Mouse (Mus musculus) lung, postnatal 10 days (tissue): ENCODE measurements around the gene Amigo2.
A peak's percentile ranks its signal among the peaks of the same experiment; 100 is the strongest.

ENCODE experiments used
- DNase-seq: peaks from one replicate; pipeline ENCODE4 v3.0.0; 2021

Amigo2 gene

GRCm38 (mm10) chr15:97267094-97267695 lies 20.1 kb upstream of the Amigo2 start:
- no peak for DNase-seq

- no peak for DNase-seq
Observed at GRCm38 (mm10) chr15:97266236-97266845, 19.3 kb upstream of the Amigo2 start.

- DNase-seq = no peak
Observed at GRCm38 (mm10) chr15:97262251-97262650, 15.2 kb upstream of the Amigo2 start.

- DNase-seq = no peak
Observed at GRCm38 (mm10) chr15:97259968-97260597, 13.0 kb upstream of the Amigo2 start.

GRCm38 (mm10) chr15:97259300-97259699 lies 12.2 kb upstream of the Amigo2 start:
- no peak for DNase-seq

GRCm38 (mm10) chr15:97258483-97259230 lies 11.6 kb upstream of the Amigo2 start:
- no peak for DNase-seq

- peak; percentile 29 for DNase-seq
Observed at GRCm38 (mm10) chr15:97257206-97257775, 10.2 kb upstream of the Amigo2 start.

GRCm38 (mm10) chr15:97256411-97256810 lies 9.3 kb upstream of the Amigo2 start:
- DNase-seq = no peak

- peak; percentile 48 for DNase-seq
Observed at GRCm38 (mm10) chr15:97255800-97256199, 8.7 kb upstream of the Amigo2 start.

GRCm38 (mm10) chr15:97254375-97254774 lies 7.3 kb upstream of the Amigo2 start:
- no peak for DNase-seq

GRCm38 (mm10) chr15:97252493-97253034 lies 5.5 kb upstream of the Amigo2 start:
- no peak for DNase-seq

- no peak for DNase-seq
Observed at GRCm38 (mm10) chr15:97249322-97249721, 2.2 kb upstream of the Amigo2 start.

- peak; percentile 50 for DNase-seq
Observed at GRCm38 (mm10) chr15:97248296-97248695, 1.2 kb upstream of the Amigo2 start.

GRCm38 (mm10) chr15:97247791-97248161 lies 689 bp upstream of the Amigo2 start:
- DNase-seq = peak; percentile 56

GRCm38 (mm10) chr15:97246256-97246655 lies 831 bp downstream of the Amigo2 start:
- DNase-seq = no peak

GRCm38 (mm10) chr15:97245392-97245791 lies 1.7 kb downstream of the Amigo2 start:
- no peak for DNase-seq

GRCm38 (mm10) chr15:97236943-97237342 lies 10.1 kb downstream of the Amigo2 start:
- DNase-seq = peak; percentile 55

- DNase-seq = peak; percentile 80
Observed at GRCm38 (mm10) chr15:97235183-97235582, 11.9 kb downstream of the Amigo2 start.

- no peak for DNase-seq
Observed at GRCm38 (mm10) chr15:97234076-97234475, 13.0 kb downstream of the Amigo2 start.

GRCm38 (mm10) chr15:97229494-97230077 lies 17.5 kb downstream of the Amigo2 start:
- no peak for DNase-seq

- DNase-seq = no peak
Observed at GRCm38 (mm10) chr15:97224003-97224402, 23.1 kb downstream of the Amigo2 start.

- DNase-seq = no peak
Observed at GRCm38 (mm10) chr15:97223431-97223830, 23.7 kb downstream of the Amigo2 start.

GRCm38 (mm10) chr15:97216843-97217242 lies 30.2 kb downstream of the Amigo2 start:
- no peak for DNase-seq
